Mouse (Mus musculus): Measurements from ENCODE around the gene Rbm5.
A peak's percentile ranks its signal among the peaks of the same experiment; 100 is the strongest.

The Rbm5 gene

DNA sequence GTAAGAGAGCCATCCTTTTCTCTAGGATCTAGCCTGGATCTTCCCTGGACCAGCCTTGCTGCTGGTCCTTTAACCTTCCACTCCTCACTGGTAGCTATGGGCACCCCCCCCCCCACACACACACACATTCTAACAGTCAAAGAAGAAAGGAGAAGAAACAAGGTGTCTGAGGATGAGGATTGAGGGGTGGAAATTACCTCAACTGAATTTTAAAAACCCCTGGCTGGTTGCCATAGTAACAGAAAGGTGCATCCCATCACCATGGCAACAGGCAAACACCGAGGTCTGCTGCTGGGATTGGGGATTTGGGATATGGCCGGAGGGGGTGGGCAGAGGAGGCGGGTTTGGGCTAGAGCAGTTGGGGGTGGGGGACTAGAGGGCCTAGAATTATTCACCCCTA, 41.1 kb downstream of the Rbm5 start:
- no peak for DNase-seq

DNA sequence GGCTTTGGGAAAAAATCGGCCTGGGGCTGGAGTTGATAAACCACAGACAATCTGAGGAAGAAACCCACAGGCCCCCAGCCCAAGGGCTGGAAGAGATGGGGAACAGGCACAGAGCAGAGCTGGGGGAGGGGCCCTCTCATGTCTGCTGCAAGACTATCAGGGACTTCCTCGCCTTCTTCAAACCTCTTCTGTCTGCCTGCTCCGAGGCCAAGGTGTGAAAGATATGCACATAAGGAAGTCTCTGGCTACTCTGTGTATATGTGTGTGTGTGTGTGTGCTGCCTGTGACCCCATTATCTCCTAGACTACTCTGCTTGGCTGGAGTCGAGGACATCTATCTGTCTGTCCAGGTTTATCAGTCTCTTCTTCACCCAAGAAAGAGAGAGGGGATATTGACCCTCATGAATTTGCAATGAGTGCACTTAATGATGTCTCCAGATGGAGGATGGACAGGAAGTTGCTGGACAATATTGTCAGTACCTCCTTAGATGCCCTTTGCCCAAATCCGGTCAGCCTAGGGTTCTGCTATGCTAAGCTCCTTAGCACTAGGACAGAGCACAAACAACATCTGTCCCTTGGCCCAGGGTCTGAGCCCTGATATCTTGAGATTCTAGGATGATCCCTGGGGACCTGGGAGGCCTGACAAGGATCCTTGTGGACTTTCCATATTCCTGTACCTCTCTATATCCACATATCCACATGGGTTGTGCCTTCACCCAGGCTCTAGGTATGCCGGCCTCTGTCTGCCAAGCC, 41.7 kb downstream of the Rbm5 start:
- DNase-seq: no peak

- DNase-seq: no peak
Observed at GRCm38 (mm10) chr9:107727041-107727440, 43.8 kb downstream of the Rbm5 start.

DNA sequence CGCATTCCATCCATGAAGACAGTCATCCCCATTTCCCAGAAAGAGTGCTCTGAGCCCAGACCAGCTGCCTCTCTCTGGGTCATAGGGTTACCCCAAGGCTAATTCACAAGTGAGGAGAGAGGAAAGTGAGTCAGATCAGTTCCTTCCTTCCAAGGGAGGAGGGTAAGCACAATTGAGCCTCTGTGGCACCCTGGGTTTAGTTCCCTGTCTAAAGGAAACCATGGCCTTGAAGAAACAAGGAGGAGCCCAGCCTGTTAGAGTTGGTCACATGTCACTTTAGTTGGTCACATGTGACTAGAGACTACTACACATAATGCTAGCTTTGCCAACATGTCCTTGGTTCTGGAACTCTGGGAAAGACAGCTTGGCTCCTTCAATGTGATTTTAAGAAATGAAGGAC, 46.0 kb downstream of the Rbm5 start:
- DNase-seq: no peak

DNA sequence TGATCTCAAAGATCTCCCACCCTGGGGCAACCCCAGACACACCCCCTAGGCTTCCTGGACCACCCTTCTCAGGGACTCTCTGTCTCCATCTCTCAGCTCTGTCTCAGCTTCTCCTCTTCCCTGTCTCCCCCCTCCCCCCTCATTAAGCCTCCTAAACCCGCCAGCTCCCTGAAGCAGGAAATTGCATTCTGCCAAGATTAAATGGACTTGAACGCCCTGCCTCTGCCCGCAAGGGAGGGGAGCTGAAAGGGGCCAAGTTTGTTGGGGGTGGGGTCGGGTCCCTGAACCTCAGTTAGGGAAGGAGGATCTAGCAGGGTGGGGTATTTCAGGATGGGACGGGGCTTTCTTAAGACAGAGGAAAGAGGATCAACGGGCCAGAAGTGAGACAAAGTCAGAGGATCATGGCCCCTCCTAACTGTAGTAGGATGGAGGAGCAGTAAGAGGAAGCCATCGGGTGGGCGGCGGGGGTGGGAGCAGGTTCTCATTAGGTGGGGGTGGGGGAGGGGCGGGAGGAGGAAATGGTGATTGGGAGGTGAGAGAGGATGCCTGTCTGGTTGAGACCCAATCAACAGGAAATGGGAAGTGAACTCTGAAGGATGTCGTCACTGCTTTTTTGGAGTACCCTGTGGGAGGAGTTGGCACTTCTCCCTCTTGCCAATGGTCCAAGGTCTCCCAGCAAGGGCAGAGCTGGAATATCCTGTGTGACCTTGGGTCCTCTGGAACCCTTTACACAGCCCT, 46.8 kb downstream of the Rbm5 start:
- DNase-seq: no peak

- DNase-seq: no peak
Observed at GRCm38 (mm10) chr9:107723292-107723691, 47.5 kb downstream of the Rbm5 start.

DNA sequence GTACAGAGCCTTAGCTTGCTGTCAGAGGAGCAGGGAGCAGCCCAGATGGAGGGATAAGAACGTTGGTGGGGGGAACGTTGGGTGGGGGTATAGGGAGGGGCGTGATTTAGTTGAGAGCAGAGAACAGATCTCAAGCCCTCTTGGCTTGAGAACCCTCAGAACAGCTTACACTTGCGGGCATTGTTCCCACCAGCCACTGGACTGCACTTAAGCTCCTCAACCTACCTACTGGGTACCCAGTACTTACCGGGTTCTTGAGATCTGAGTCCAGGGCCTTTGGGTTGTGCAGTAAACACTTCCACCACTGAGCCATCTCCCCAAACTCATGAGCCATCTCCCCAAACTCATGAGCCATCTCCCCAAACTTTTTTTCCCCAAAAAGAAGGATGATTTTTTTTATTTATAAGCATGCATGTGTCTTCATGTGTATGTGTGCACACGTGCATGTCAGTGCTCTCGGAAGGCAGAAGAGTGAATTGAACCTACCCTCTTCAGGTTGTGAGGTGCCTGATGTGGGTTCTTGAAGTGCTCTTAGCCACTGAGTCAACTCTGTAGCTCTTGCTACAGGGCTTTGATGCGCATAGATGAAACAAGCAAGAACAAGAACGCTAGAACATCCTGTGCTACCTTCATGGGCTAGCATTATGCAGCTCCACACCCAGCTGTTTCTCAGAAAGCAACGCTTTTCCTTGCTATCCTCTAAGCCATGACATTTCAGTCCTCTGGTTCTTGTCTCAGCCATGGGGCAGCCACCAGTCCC, 51.8 kb downstream of the Rbm5 start:
- peak in 1 of 2 experiments; percentile 28 for DNase-seq

- no peak for DNase-seq
Observed at GRCm38 (mm10) chr9:107716951-107717350, 53.8 kb downstream of the Rbm5 start.

- DNase-seq: no peak
Observed at GRCm38 (mm10) chr9:107715632-107716031, 55.2 kb downstream of the Rbm5 start.

- DNase-seq: no peak
Observed at GRCm38 (mm10) chr9:107714221-107714952, 56.4 kb downstream of the Rbm5 start.

DNA sequence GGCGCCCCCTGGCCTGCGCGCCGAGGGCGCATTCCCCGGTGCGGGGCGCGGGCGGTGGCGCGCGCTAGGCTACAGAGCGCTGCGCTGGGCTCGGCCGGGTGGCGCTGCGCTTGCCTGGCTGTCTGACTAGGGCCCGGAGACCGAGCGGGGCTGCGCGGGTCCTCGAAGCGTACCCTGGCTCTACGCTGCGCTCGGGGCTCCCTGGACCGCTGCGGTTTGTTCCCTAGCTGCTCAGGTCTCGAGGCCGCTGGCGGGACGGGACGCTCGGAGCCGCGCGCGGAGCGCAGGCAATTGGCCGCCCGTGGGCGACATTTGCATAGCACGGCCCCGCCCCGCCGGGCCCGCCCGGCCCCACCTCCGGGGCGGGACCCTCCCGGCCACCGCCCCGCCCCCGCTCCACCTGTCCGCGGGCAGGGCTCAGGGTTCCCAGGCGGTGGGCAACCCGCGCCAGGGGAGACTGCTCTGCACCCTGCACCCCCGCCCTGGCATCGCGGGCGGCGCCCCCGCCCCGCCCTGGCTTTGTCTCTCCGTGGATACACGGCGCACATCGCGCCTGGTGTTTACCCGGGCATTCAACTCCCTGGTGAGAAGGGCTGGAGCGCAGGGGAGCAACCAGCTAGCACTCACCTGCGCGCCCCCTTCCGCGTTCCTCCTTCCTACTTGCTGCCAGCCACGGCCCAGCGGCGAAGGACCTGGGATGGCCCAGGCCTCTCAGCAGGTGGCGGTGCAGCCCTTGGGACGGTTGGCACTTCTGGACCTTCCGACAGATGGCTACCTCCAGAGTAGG, 60.9 kb downstream of the Rbm5 start, which contains the start of gene Sema3f:
TSS of gene Sema3f (minus strand) at position 779 of the 787 bp plus-strand sequence.
- DNase-seq: peak; percentile 71 to 74

- DNase-seq: no peak
Observed at GRCm38 (mm10) chr9:107709096-107709696, 61.6 kb downstream of the Rbm5 start.

- DNase-seq: no peak
Observed at GRCm38 (mm10) chr9:107708439-107709095, 62.2 kb downstream of the Rbm5 start.

DNA sequence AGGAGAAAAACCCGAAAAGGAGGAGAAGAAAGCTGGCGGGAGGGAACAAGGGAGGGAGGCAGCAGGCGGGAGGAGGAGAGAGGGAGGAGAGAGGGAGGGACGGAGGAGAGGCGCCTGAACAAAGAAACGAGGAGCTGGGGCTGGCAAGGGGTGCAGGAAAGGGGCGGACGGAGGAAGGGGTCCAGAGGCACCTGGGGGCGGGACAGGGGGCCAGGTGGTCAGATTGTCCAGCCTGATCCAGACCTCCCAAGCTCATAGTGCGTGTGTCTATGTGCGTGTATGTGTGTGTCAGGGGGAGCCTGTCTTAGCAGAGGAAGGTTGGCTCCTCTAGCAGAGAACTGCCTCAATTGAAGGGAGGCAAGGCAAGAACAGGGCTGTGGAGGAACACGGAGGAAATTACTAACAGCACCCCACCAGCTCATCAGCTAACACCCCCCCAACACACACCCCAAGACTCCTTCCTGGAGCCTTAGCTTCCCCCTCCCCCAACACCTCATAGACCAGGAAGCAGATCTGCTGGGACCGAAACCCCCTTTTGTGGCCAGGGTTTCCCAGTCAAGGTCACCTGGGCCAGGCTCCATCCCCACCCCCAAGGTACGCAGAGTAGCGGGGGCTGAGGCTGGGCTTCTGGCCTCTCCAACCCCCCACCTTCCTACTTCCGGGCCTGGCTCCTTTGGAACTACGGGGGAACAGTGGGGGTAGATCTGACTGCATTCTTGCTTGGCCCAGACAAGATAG, 62.9 kb downstream of the Rbm5 start:
- DNase-seq: no peak

GRCm38 (mm10) chr9:107706781-107707211, 64.0 kb downstream of the Rbm5 start:
- DNase-seq: no peak

- DNase-seq: no peak
Observed at GRCm38 (mm10) chr9:107703337-107704122, 67.3 kb downstream of the Rbm5 start.

GRCm38 (mm10) chr9:107702606-107703185, 68.1 kb downstream of the Rbm5 start:
- DNase-seq: no peak

DNA sequence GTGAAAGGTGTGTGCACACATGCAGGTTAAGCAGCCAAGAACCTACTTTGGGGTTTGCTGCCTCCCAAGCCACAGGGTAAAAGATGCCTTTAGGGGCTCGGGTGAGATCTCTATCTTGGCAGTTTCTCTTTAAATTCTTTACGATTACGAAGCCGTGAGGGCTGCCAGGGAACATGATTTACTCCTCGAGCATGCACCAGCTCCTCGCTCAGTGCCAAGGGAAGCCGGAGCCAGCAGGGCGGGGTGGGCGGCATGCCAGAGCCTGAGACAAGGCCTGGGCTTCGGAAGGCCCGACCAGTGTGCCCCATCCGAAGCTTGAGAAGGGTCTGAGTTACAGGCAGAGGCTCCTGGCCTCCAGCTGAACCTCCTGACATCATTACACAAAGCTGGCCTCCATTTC, 69.2 kb downstream of the Rbm5 start:
- no peak for DNase-seq

DNA sequence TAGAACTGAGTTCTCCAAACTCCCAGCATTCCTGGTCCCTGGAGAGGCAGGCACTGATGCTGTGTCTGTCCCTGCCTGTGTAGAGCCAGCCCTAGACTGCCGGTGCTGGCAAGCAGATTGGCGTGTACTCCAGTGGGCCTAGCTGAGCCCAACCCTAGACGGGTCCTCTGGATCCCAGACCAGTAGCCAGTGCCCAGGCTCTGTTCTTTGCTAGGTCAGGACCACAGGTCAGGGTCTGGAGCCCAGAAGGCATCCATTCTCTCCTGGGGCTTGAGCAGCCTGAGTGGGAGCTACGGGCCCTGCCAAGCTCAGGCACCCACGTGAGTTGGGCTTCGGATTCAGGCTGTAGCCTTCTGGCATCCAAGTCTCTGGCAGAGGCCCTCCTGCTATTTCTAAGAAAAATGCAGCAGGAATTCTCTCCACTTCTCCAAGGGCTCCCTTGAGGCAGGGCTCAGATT, 70.7 kb downstream of the Rbm5 start:
- DNase-seq: no peak

All from thymus, adult 18-20 months (tissue).